Mouse (Mus musculus): ENCODE measurements around the gene H2-M3. TPM values are rescaled to one million over a fixed set of nuclear protein-coding genes. Genes with fewer than 3 reads are reported as not detected.
"Not testable (repeated sequence)": the region's sequence is repeated elsewhere in the genome, so short reads cannot be mapped to it uniquely, and the experiment has no call there.

H2-M3 gene
- total RNA-seq (2014; rRNA removed): 4.4 and 4.5 TPM in 2 replicates
- polyA plus RNA-seq (2012; rRNA removed): 1.7 and 3.3 TPM in 2 replicates

DNA sequence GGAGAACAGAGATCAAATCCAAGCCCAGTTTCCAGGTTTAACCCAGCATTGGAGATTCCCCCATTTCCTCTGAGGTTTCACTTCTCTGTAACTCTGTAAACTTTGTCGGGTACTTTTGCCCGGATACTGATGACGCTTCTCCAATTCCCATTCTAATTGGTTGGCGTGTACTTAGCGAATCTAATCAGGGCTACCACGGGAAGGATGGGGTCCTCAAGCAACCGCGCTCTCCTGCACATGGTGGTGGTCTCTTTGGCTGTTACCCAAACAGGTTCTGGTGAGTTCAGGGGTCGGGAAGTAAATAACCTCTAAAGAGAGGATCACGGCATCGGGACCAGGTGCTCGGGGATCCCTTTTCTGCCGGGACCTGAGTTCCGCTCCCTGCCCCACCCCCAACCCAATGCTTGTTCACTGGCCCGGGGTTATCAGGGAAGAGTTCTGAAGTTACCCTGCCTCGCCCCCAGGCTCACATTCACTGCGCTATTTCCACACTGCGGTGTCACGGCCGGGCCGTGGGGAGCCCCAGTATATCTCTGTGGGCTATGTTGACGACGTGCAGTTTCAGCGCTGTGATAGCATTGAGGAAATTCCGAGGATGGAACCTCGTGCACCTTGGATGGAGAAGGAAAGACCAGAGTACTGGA lies at the start of gene H2-M3:
TSS of gene H2-M3 (plus strand) at position 163 of the 644 bp plus-strand sequence.
- WGBS: under 1% methylated on average over 26 of the region's 26 CpGs
- no peak for TF ChIP-seq CTCF (IDR thresholded peaks at IDR 0.05; ENCODE audit: low read depth, low read length)
- TF ChIP-seq POLR2A (IDR thresholded peaks at IDR 0.05; ENCODE audit: extremely low read depth, insufficient read depth, low read length): no peak
- Histone ChIP-seq H3K4me3 (ENCODE audit: insufficient read depth, low read depth, low read length) (peak within 1 kb of the TSS; percentile 80), H3K9ac (ENCODE audit: low read depth, low read length) (peak within 1 kb of the TSS; percentile 56), H3K79me2 (ENCODE audit: control insufficient read depth, insufficient read depth, low read length) (no peaks in the 10 kb centered on the region), H3K27me3 (ENCODE audit: control insufficient read depth, insufficient read depth, low read length) (no peaks in the 10 kb centered on the region), H3K36me3 (ENCODE audit: control insufficient read depth, insufficient read depth, low read length) (no peaks in the 10 kb centered on the region), H3K27ac (replicated peaks; ENCODE audit: insufficient read depth, low read depth, low read length) (peak within 1 kb of the TSS; percentile 55), H3K4me1 (ENCODE audit: control insufficient read depth, insufficient read depth, low read length) (no peaks in the 10 kb centered on the region)
- DNase-seq (ENCODE audit: extremely low read depth, low read depth, low spot score): peak; percentile 78

DNA sequence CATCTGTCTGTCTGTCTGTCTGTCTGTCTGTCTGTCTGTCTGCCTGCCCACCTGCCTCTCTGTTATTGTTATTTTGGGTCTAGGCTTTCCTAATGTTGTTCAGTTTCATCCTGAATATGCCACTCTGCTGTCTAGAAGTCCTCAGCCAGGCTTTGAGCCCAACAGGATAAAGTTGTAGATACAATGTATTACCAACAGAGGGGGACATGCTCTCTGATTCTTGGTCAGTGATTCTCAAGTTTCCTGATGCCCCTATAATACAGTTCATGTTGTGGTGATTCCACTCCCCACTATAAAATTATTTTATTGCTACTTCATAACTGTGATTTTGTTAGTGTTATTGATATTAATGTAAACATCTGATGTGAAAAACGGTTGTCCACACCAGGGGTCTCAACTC lies 48.1 kb upstream of the H2-M3 start:
- DNase-seq (ENCODE audit: extremely low read depth, low read depth, low spot score): peak; percentile 10
- H3K4me3 ChIP-seq (ENCODE audit: insufficient read depth, low read depth, low read length): no peak overlapping the region
- WGBS: 25% methylated on average over 1 of the region's 1 CpGs
- H3K9ac ChIP-seq (ENCODE audit: low read depth, low read length): no peak overlapping the region
- H3K27ac ChIP-seq (replicated peaks; ENCODE audit: insufficient read depth, low read depth, low read length): no peak overlapping the region
- TF ChIP-seq POLR2A (IDR thresholded peaks at IDR 0.05; ENCODE audit: extremely low read depth, insufficient read depth, low read length): no peak
- peak; percentile 38 for TF ChIP-seq CTCF (IDR thresholded peaks at IDR 0.05; ENCODE audit: low read depth, low read length)
- H3K4me1 ChIP-seq (ENCODE audit: control insufficient read depth, insufficient read depth, low read length): peaks cover 10% of the 10 kb centered on the region; the same call in 1 of the 2 replicates
- H3K36me3 ChIP-seq (ENCODE audit: control insufficient read depth, insufficient read depth, low read length): no peaks in the 10 kb centered on the region
- no peaks in the 10 kb centered on the region for H3K27me3 ChIP-seq (ENCODE audit: control insufficient read depth, insufficient read depth, low read length)
- no peaks in the 10 kb centered on the region for H3K79me2 ChIP-seq (ENCODE audit: control insufficient read depth, insufficient read depth, low read length)

- H3K4me3 ChIP-seq (ENCODE audit: insufficient read depth, low read depth, low read length); H3K27me3 ChIP-seq (ENCODE audit: control insufficient read depth, insufficient read depth, low read length); H3K9ac ChIP-seq (ENCODE audit: low read depth, low read length); H3K4me1 ChIP-seq (ENCODE audit: control insufficient read depth, insufficient read depth, low read length); H3K79me2 ChIP-seq (ENCODE audit: control insufficient read depth, insufficient read depth, low read length); DNase-seq (ENCODE audit: extremely low read depth, low read depth, low spot score); H3K36me3 ChIP-seq (ENCODE audit: control insufficient read depth, insufficient read depth, low read length); H3K27ac ChIP-seq (replicated peaks; ENCODE audit: insufficient read depth, low read depth, low read length): not testable (repeated sequence)
- 87% methylated on average over 2 of the region's 2 CpGs for WGBS
These were observed 32.8 kb upstream of the H2-M3 start, which contains the start of gene Olfr97 for GRCm38 (mm10) chr17:37237230-37237629. Olfr97 (minus strand) TSS chr17:37237330.

GRCm38 (mm10) chr17:37242198-37242597 lies 27.8 kb upstream of the H2-M3 start:
- no peak for TF ChIP-seq POLR2A (IDR thresholded peaks at IDR 0.05; ENCODE audit: extremely low read depth, insufficient read depth, low read length)
- no peak for TF ChIP-seq CTCF (IDR thresholded peaks at IDR 0.05; ENCODE audit: low read depth, low read length)
- H3K27ac ChIP-seq (replicated peaks; ENCODE audit: insufficient read depth, low read depth, low read length): no peak overlapping the region
- H3K4me3 ChIP-seq (ENCODE audit: insufficient read depth, low read depth, low read length): no peak overlapping the region
- no peak for DNase-seq (ENCODE audit: extremely low read depth, low read depth, low spot score)
- no peaks in the 10 kb centered on the region for H3K4me1 ChIP-seq (ENCODE audit: control insufficient read depth, insufficient read depth, low read length)
- no peaks in the 10 kb centered on the region for H3K27me3 ChIP-seq (ENCODE audit: control insufficient read depth, insufficient read depth, low read length)
- H3K36me3 ChIP-seq (ENCODE audit: control insufficient read depth, insufficient read depth, low read length): no peaks in the 10 kb centered on the region
- WGBS: 10% methylated on average over 3 of the region's 3 CpGs
- no peak overlapping the region for H3K9ac ChIP-seq (ENCODE audit: low read depth, low read length)
- H3K79me2 ChIP-seq (ENCODE audit: control insufficient read depth, insufficient read depth, low read length): no peaks in the 10 kb centered on the region

GRCm38 (mm10) chr17:37246715-37247114 lies 23.3 kb upstream of the H2-M3 start:
- Histone ChIP-seq H3K27ac (replicated peaks; ENCODE audit: insufficient read depth, low read depth, low read length) (no peak overlapping the region), H3K9ac (ENCODE audit: low read depth, low read length) (no peak overlapping the region), H3K36me3 (ENCODE audit: control insufficient read depth, insufficient read depth, low read length) (no peaks in the 10 kb centered on the region), H3K4me3 (ENCODE audit: insufficient read depth, low read depth, low read length) (no peak overlapping the region), H3K4me1 (ENCODE audit: control insufficient read depth, insufficient read depth, low read length) (no peaks in the 10 kb centered on the region), H3K79me2 (ENCODE audit: control insufficient read depth, insufficient read depth, low read length) (no peaks in the 10 kb centered on the region), H3K27me3 (ENCODE audit: control insufficient read depth, insufficient read depth, low read length) (no peaks in the 10 kb centered on the region)
- peak; percentile 49 for DNase-seq (ENCODE audit: extremely low read depth, low read depth, low spot score)
- 39% methylated on average over 5 of the region's 5 CpGs for WGBS
- TF ChIP-seq POLR2A (IDR thresholded peaks at IDR 0.05; ENCODE audit: extremely low read depth, insufficient read depth, low read length) (no peak), CTCF (IDR thresholded peaks at IDR 0.05; ENCODE audit: low read depth, low read length) (no peak)

DNA sequence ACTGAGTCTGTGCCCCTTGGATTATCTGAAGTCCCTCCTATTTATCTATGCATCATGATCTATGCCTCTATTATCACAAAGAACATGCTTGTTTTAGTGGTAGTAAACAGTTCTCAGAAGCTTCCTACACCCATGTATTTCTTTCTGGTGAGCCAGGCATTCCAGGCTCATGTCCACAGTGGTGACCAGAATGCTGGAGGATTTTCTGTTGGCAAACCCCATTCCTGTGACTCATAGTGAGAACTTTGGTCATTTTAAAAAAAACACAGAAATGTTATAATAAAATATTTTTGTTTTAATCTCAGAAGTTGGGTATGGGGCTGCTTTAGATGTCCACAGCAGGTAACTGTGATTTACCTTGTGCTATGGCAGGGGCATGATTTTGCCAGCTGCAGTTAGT lies 20.6 kb upstream of the H2-M3 start:
- TF ChIP-seq POLR2A (IDR thresholded peaks at IDR 0.05; ENCODE audit: extremely low read depth, insufficient read depth, low read length): no peak
- TF ChIP-seq CTCF (IDR thresholded peaks at IDR 0.05; ENCODE audit: low read depth, low read length): no peak
- no peak for DNase-seq (ENCODE audit: extremely low read depth, low read depth, low spot score)

More for the DNA sequence above, 20.6 kb upstream of the H2-M3 start:
- Histone ChIP-seq H3K27me3 (ENCODE audit: control insufficient read depth, insufficient read depth, low read length) (no peaks in the 10 kb centered on the region), H3K79me2 (ENCODE audit: control insufficient read depth, insufficient read depth, low read length) (no peaks in the 10 kb centered on the region), H3K4me3 (ENCODE audit: insufficient read depth, low read depth, low read length) (no peak overlapping the region), H3K36me3 (ENCODE audit: control insufficient read depth, insufficient read depth, low read length) (no peaks in the 10 kb centered on the region), H3K4me1 (ENCODE audit: control insufficient read depth, insufficient read depth, low read length) (no peaks in the 10 kb centered on the region), H3K27ac (replicated peaks; ENCODE audit: insufficient read depth, low read depth, low read length) (no peak overlapping the region), H3K9ac (ENCODE audit: low read depth, low read length) (no peak overlapping the region)

All from liver, adult 2 months (tissue).